Comparison of ENCODE assay signal across 10 mouse cellular contexts in genomic region chrX:77548951-77549350, GRCm38 (mm10). TPM values are rescaled to one million over a fixed set of nuclear protein-coding genes. Genes with fewer than 3 reads are reported as not detected.
A peak's percentile ranks its signal among the peaks of the same experiment; 100 is the strongest.
DNase-seq lines count a peak whose midpoint lies in the region; ATAC-seq lines count a peak whose summit lies in the region.
"Had no signal": no experiment of that assay in that cellular context is flagged by ENCODE, and none has a peak within 500 bp of the region (broad histone marks: within the 10 kb centered on the region; RNA-seq: fewer than 3 reads in every experiment).

No protein-coding gene starts in this region.

- WGBS in kidney, embryonic 16.5 days, result 84% methylated on average over 1 of the region's 1 CpGs

- H3K9ac ChIP-seq in kidney, embryonic 16.5 days (replicated peaks; ENCODE audit: low read length), result no peak overlapping the region
- H3K9ac ChIP-seq: liver, embryonic 13.5 days; stomach, embryonic 15.5 days had no signal

- H3K4me1 ChIP-seq in kidney, embryonic 16.5 days (ENCODE audit: insufficient read depth, low read length), result no peaks in the 10 kb centered on the region
- H3K4me1 ChIP-seq: stomach, embryonic 15.5 days had no signal

- H3K27ac ChIP-seq in kidney, embryonic 16.5 days (ENCODE audit: low read length), result no peak overlapping the region
- H3K27ac ChIP-seq: liver, embryonic 13.5 days; stomach, embryonic 15.5 days had no signal

- DNase-seq in kidney, postnatal 14 days, result peak; percentile 18
- DNase-seq in adrenal gland, adult 2 months, result peak; percentile 73
- peak; percentile 39 for DNase-seq in gastrocnemius, postnatal 14 days
- peak; percentile 16 for DNase-seq in lung, postnatal 14 days
- no peak for DNase-seq in right cerebral cortex, adult 2 months (ENCODE audit: low spot score in 2 of 2)
- DNase-seq in spleen, postnatal 4 days (ENCODE audit: low spot score in 2 of 2), result no peak
- no peak for DNase-seq in thymus, postnatal 25 days
- DNase-seq: liver, embryonic 13.5 days had no signal

- no peaks in the 10 kb centered on the region for H3K36me3 ChIP-seq in kidney, embryonic 16.5 days (ENCODE audit: insufficient read depth, low read length)
- H3K36me3 ChIP-seq: liver, embryonic 13.5 days; stomach, embryonic 15.5 days had no signal

- H3K4me3 ChIP-seq in kidney, embryonic 16.5 days (ENCODE audit: low read length), result no peak overlapping the region
- H3K4me3 ChIP-seq: liver, embryonic 13.5 days; stomach, embryonic 15.5 days had no signal

- no peak for ATAC-seq in kidney, embryonic 16.5 days (ENCODE audit: low FRiP score, low TSS enrichment)

- intact Hi-C loops in gastrocnemius, postnatal 14 days (cut with DNase I; ENCODE audit: low total_unique reads), result no loop called here

- no peaks in the 10 kb centered on the region for H3K9me3 ChIP-seq in kidney, embryonic 16.5 days (ENCODE audit: low read length)
- H3K9me3 ChIP-seq: liver, embryonic 13.5 days; stomach, embryonic 15.5 days had no signal

- H3K4me2 ChIP-seq in kidney, embryonic 16.5 days (replicated peaks; ENCODE audit: low read depth, low read length), result no peak overlapping the region
- H3K4me2 ChIP-seq: liver, embryonic 13.5 days; stomach, embryonic 15.5 days had no signal

- no peaks in the 10 kb centered on the region for H3K27me3 ChIP-seq in kidney, embryonic 16.5 days (ENCODE audit: insufficient read depth, low read length)
- H3K27me3 ChIP-seq: liver, embryonic 13.5 days; stomach, embryonic 15.5 days had no signal

RNA-seq across cellular contexts. Expression of gene Tbl1x, which starts 38.1 kb away (rescaled TPM):
- 79.6 and 80.0 TPM in 2 replicates for polyA plus RNA-seq in kidney, embryonic 16.5 days (2015; fragmentation: Nextera tagmentation; extraction: Ambion mirVana)
- total RNA-seq in adrenal gland, adult 2 months (2021), result 10 to 100 TPM; 73.4 to 75.1 TPM
- polyA plus RNA-seq in adrenal gland, adult 2 months (2012; rRNA removed), result 10.6 and 12.9 TPM in 2 replicates
- 10 to 100 TPM; 14.0 to 16.1 TPM for total RNA-seq in gastrocnemius, postnatal 14 days (2021)

Comparison
In these comparisons a context has a peak if more than half of its experiments do, and no peak if none do; other contexts are left out.
1. DNase-seq: peak in kidney, postnatal 14 days (single experiment), adrenal gland, adult 2 months (single experiment), gastrocnemius, postnatal 14 days (single experiment) and lung, postnatal 14 days (single experiment); none in right cerebral cortex, adult 2 months (0 of 2), spleen, postnatal 4 days (0 of 2) and thymus, postnatal 25 days (single experiment).
2. RNA of gene Tbl1x, which starts 38.1 kb away (total RNA-seq): 73.4 to 75.1 TPM in adrenal gland, adult 2 months; 14.0 to 16.1 TPM in gastrocnemius, postnatal 14 days; every median in the first group is over 4 times any median in the second.